Mouse (Mus musculus) A20 (cell line): ENCODE results near the gene Tada2b.

ENCODE experiments used
- DNase-seq: peaks from one replicate; pipeline ENCODE4 v3.0.0-alpha.2; 2011; ENCODE audit warnings: low read depth, low spot score

The Tada2b gene

GRCm38 (mm10) chr5:36446166-36446890 is 37.8 kb downstream of the Tada2b start:
- DNase-seq = no peak

GRCm38 (mm10) chr5:36445028-36445427 is 39.1 kb downstream of the Tada2b start:
- no peak for DNase-seq

GRCm38 (mm10) chr5:36444611-36445010 is 39.5 kb downstream of the Tada2b start:
- no peak for DNase-seq

- no peak for DNase-seq
These were observed 43.3 kb downstream of the Tada2b start for GRCm38 (mm10) chr5:36440741-36441140.

- no peak for DNase-seq
These were observed 47.2 kb downstream of the Tada2b start for GRCm38 (mm10) chr5:36436858-36437257.

- peak; percentile 73 for DNase-seq
These were observed 49.6 kb downstream of the Tada2b start for GRCm38 (mm10) chr5:36434398-36434967.

GRCm38 (mm10) chr5:36431711-36432110 is 52.4 kb downstream of the Tada2b start:
- no peak for DNase-seq

GRCm38 (mm10) chr5:36429551-36429950 is 54.5 kb downstream of the Tada2b start:
- no peak for DNase-seq

- no peak for DNase-seq
These were observed 56.3 kb downstream of the Tada2b start for GRCm38 (mm10) chr5:36427831-36428230.

- no peak for DNase-seq
These were observed 57.7 kb downstream of the Tada2b start for GRCm38 (mm10) chr5:36426404-36426803.

GRCm38 (mm10) chr5:36424676-36425075 is 59.4 kb downstream of the Tada2b start:
- no peak for DNase-seq
